Mouse (Mus musculus): ENCODE data around the gene Dmkn. TPM values are rescaled to one million over a fixed set of nuclear protein-coding genes. Genes with fewer than 3 reads are reported as not detected.

The Dmkn gene
- polyA plus RNA-seq, 1 experiment from 2014 or later, result not detected

- Histone ChIP-seq H3K4me1 (replicated peaks; ENCODE audit: control insufficient read depth, insufficient read depth, low read length) (no peaks in the 10 kb centered on the region), H3K27me3 (replicated peaks; ENCODE audit: control insufficient read depth, insufficient read depth, low read length) (no peaks in the 10 kb centered on the region), H3K36me3 (ENCODE audit: control insufficient read depth, insufficient read depth, low read length) (no peaks in the 10 kb centered on the region), H3K4me2 (no peak overlapping the region), H3K4me3 (ENCODE audit: low read depth, low read length) (no peak overlapping the region), H3K27ac (ENCODE audit: low read depth, low read length) (no peak overlapping the region), H3K9me3 (ENCODE audit: control insufficient read depth, low read length) (no peaks in the 10 kb centered on the region; the same call in 1 of the 2 replicates), H3K9ac (ENCODE audit: low read depth, low read length) (no peak overlapping the region)
- DNase-seq (ENCODE audit: low spot score) (no peak), ATAC-seq (replicated peaks; ENCODE audit: low FRiP score) (no peak)
Observed at GRCm38 (mm10) chr7:30794921-30795320, 31.4 kb downstream of the Dmkn start.

DNA sequence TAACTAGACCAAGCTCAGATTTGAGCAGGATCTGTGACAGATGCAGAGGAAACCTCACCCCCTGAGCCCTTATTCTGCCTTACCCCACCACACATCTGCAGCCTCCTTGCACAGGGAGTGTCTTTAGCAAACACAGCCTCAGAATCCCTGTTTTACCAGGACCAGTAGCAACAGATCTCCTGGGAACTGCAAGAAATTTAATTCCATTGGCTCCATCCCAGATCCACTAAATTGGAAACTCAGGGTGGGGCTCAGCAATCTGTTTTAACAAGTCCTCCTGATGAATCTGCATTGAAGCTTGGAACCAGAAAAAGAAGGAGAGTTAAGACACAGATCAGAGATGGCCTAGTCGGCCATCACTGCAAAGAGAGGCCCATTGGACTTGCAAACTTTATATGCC is 33.2 kb downstream of the Dmkn start:
- Histone ChIP-seq H3K27me3 (replicated peaks; ENCODE audit: control insufficient read depth, insufficient read depth, low read length) (no peaks in the 10 kb centered on the region), H3K9ac (ENCODE audit: low read depth, low read length) (no peak overlapping the region), H3K36me3 (ENCODE audit: control insufficient read depth, insufficient read depth, low read length) (no peaks in the 10 kb centered on the region), H3K4me1 (replicated peaks; ENCODE audit: control insufficient read depth, insufficient read depth, low read length) (no peaks in the 10 kb centered on the region), H3K4me2 (no peak overlapping the region), H3K9me3 (ENCODE audit: control insufficient read depth, low read length) (peaks cover 8% of the 10 kb centered on the region), H3K27ac (ENCODE audit: low read depth, low read length) (no peak overlapping the region), H3K4me3 (ENCODE audit: low read depth, low read length) (no peak overlapping the region)
- DNase-seq (ENCODE audit: low spot score) (no peak), ATAC-seq (replicated peaks; ENCODE audit: low FRiP score) (no peak)
- 85% methylated on average over 1 of the region's 1 CpGs for WGBS

GRCm38 (mm10) chr7:30800653-30801052 is 37.1 kb downstream of the Dmkn start:
- Histone ChIP-seq H3K4me2 (no peak overlapping the region), H3K36me3 (ENCODE audit: control insufficient read depth, insufficient read depth, low read length) (no peaks in the 10 kb centered on the region), H3K4me3 (ENCODE audit: low read depth, low read length) (no peak overlapping the region), H3K27ac (ENCODE audit: low read depth, low read length) (no peak overlapping the region), H3K4me1 (replicated peaks; ENCODE audit: control insufficient read depth, insufficient read depth, low read length) (no peaks in the 10 kb centered on the region), H3K9ac (ENCODE audit: low read depth, low read length) (no peak overlapping the region), H3K27me3 (replicated peaks; ENCODE audit: control insufficient read depth, insufficient read depth, low read length) (no peaks in the 10 kb centered on the region), H3K9me3 (ENCODE audit: control insufficient read depth, low read length) (peaks cover 8% of the 10 kb centered on the region)
- no peak for DNase-seq (ENCODE audit: low spot score)
- no peak for ATAC-seq (replicated peaks; ENCODE audit: low FRiP score)

DNA sequence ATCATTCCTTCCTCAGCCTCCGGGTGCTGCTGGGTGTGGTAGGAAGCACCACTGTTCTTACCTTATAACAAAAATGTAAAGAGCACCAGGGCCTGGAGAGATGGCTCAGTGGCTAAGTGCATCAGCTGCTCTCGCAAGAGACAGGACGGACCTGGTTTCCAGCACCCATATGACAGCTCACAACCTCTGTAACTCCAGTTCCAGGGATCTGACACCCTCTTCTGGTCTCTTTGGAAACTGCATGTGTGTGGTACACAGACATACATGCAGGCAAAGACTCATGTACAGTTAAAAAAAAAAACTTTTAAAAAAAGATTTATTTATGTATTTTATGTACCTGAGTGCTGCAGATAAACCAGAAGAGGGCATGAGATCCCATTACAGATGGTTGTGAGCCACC is 39.7 kb downstream of the Dmkn start:
- no peak for DNase-seq (ENCODE audit: low spot score)
- no peak for ATAC-seq (replicated peaks; ENCODE audit: low FRiP score)
- no peak overlapping the region for H3K9ac ChIP-seq (ENCODE audit: low read depth, low read length)
- H3K36me3 ChIP-seq (ENCODE audit: control insufficient read depth, insufficient read depth, low read length), result no peaks in the 10 kb centered on the region
- peaks cover 8% of the 10 kb centered on the region for H3K9me3 ChIP-seq (ENCODE audit: control insufficient read depth, low read length)
- H3K4me3 ChIP-seq (ENCODE audit: low read depth, low read length), result no peak overlapping the region
- H3K27ac ChIP-seq (ENCODE audit: low read depth, low read length), result no peak overlapping the region
- H3K4me1 ChIP-seq (replicated peaks; ENCODE audit: control insufficient read depth, insufficient read depth, low read length), result no peaks in the 10 kb centered on the region
- H3K4me2 ChIP-seq, result no peak overlapping the region
- WGBS, result 90% methylated on average over 3 of the region's 3 CpGs
- no peaks in the 10 kb centered on the region for H3K27me3 ChIP-seq (replicated peaks; ENCODE audit: control insufficient read depth, insufficient read depth, low read length)

DNA sequence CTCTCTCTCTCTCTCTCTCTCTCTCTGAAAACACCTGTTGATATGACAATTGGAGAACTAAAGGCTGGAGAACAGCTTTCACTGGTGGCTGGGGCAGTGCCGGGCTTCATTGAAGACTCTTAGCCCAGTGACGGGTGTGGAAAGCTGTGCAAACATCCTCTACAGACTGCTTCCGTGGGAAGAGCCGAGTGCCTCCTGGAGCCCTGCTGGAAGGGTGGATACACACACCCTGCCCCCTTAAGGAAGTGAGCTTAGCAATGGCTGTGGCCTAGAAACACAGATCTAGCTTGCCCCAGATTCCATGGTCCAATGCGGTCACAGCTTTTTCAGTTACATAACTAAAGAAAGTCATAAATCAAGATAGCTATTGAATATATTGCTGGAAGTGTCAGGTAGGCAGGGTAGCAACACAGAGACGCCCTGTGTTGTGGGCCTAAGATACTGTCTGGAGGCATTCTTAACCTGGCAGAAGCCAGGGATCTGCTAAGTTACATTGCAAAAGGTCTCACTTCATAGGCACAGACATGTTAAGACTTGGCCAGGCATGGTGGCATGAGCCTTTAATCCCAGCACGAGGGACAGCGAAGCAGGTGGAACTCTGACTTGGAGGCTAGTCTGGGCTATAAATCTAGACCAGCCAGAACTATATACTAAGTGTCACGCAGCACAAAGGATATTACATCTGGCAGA is 40.6 kb downstream of the Dmkn start:
- WGBS, result 80% methylated on average over 9 of the region's 9 CpGs
- Histone ChIP-seq H3K27ac (ENCODE audit: low read depth, low read length) (no peak overlapping the region), H3K4me3 (ENCODE audit: low read depth, low read length) (no peak overlapping the region), H3K36me3 (ENCODE audit: control insufficient read depth, insufficient read depth, low read length) (no peaks in the 10 kb centered on the region), H3K9ac (ENCODE audit: low read depth, low read length) (no peak overlapping the region), H3K9me3 (ENCODE audit: control insufficient read depth, low read length) (peaks cover 8% of the 10 kb centered on the region), H3K27me3 (replicated peaks; ENCODE audit: control insufficient read depth, insufficient read depth, low read length) (no peaks in the 10 kb centered on the region), H3K4me2 (no peak overlapping the region), H3K4me1 (replicated peaks; ENCODE audit: control insufficient read depth, insufficient read depth, low read length) (no peaks in the 10 kb centered on the region)
- ATAC-seq (replicated peaks; ENCODE audit: low FRiP score) (no peak), DNase-seq (ENCODE audit: low spot score) (no peak)

DNA sequence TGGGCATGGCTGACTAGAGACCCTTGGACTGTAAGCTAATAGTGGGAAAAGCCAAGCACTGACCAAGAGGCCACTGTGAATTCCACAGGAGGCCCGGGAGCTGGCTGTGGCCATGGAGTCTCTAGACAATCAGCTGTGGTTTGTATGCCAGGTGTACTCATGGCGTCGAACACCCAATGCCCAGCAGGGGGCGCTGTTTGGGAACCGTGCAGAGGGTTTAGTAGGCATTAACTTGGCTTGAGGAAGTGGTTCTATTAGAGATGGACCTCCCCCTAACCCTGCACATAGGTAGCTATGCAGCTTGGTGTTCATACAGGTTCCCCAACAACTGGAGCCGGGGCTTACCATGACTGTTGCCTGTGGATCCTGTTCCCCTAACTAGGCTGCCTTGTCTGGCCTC is 42.4 kb downstream of the Dmkn start:
- ATAC-seq (replicated peaks; ENCODE audit: low FRiP score), result no peak
- no peak for DNase-seq (ENCODE audit: low spot score)
- H3K4me2 ChIP-seq, result no peak overlapping the region

GRCm38 (mm10) chr7:30810319-30810718 is 46.8 kb downstream of the Dmkn start:
- WGBS, result 51% methylated on average over 6 of the region's 6 CpGs
- H3K9ac ChIP-seq (ENCODE audit: low read depth, low read length), result no peak overlapping the region
- H3K36me3 ChIP-seq (ENCODE audit: control insufficient read depth, insufficient read depth, low read length), result no peaks in the 10 kb centered on the region
- no peaks in the 10 kb centered on the region for H3K9me3 ChIP-seq (ENCODE audit: control insufficient read depth, low read length)
- no peak overlapping the region for H3K4me2 ChIP-seq
- peaks cover 9% of the 10 kb centered on the region for H3K4me1 ChIP-seq (replicated peaks; ENCODE audit: control insufficient read depth, insufficient read depth, low read length)
- ATAC-seq (replicated peaks; ENCODE audit: low FRiP score) (no peak), DNase-seq (ENCODE audit: low spot score) (no peak)
- no peaks in the 10 kb centered on the region for H3K27me3 ChIP-seq (replicated peaks; ENCODE audit: control insufficient read depth, insufficient read depth, low read length)
- H3K27ac ChIP-seq (ENCODE audit: low read depth, low read length), result no peak overlapping the region
- no peak overlapping the region for H3K4me3 ChIP-seq (ENCODE audit: low read depth, low read length)

More for the DNA sequence above, 42.4 kb downstream of the Dmkn start:
- no peaks in the 10 kb centered on the region for H3K36me3 ChIP-seq (ENCODE audit: control insufficient read depth, insufficient read depth, low read length)
- H3K27me3 ChIP-seq (replicated peaks; ENCODE audit: control insufficient read depth, insufficient read depth, low read length), result no peaks in the 10 kb centered on the region
- H3K27ac ChIP-seq (ENCODE audit: low read depth, low read length), result no peak overlapping the region
- WGBS, result 47% methylated on average over 6 of the region's 6 CpGs
- no peak overlapping the region for H3K4me3 ChIP-seq (ENCODE audit: low read depth, low read length)
- no peaks in the 10 kb centered on the region for H3K4me1 ChIP-seq (replicated peaks; ENCODE audit: control insufficient read depth, insufficient read depth, low read length)
- H3K9ac ChIP-seq (ENCODE audit: low read depth, low read length), result no peak overlapping the region
- H3K9me3 ChIP-seq (ENCODE audit: control insufficient read depth, low read length), result no peaks in the 10 kb centered on the region

GRCm38 (mm10) chr7:30811757-30812290 is 48.3 kb downstream of the Dmkn start:
- no peak overlapping the region for H3K9ac ChIP-seq (ENCODE audit: low read depth, low read length)
- H3K27me3 ChIP-seq (replicated peaks; ENCODE audit: control insufficient read depth, insufficient read depth, low read length), result no peaks in the 10 kb centered on the region
- H3K4me3 ChIP-seq (ENCODE audit: low read depth, low read length), result no peak overlapping the region
- no peaks in the 10 kb centered on the region for H3K36me3 ChIP-seq (ENCODE audit: control insufficient read depth, insufficient read depth, low read length)
- H3K27ac ChIP-seq (ENCODE audit: low read depth, low read length), result peak overlapping the region; percentile 68
- no peaks in the 10 kb centered on the region for H3K9me3 ChIP-seq (ENCODE audit: control insufficient read depth, low read length)
- peak overlapping the region; percentile 10 for H3K4me2 ChIP-seq
- H3K4me1 ChIP-seq (replicated peaks; ENCODE audit: control insufficient read depth, insufficient read depth, low read length), result peaks cover 9% of the 10 kb centered on the region
- ATAC-seq (replicated peaks; ENCODE audit: low FRiP score), result peak; percentile 58
- 24% methylated on average over 9 of the region's 9 CpGs for WGBS
- DNase-seq (ENCODE audit: low spot score), result no peak

DNA sequence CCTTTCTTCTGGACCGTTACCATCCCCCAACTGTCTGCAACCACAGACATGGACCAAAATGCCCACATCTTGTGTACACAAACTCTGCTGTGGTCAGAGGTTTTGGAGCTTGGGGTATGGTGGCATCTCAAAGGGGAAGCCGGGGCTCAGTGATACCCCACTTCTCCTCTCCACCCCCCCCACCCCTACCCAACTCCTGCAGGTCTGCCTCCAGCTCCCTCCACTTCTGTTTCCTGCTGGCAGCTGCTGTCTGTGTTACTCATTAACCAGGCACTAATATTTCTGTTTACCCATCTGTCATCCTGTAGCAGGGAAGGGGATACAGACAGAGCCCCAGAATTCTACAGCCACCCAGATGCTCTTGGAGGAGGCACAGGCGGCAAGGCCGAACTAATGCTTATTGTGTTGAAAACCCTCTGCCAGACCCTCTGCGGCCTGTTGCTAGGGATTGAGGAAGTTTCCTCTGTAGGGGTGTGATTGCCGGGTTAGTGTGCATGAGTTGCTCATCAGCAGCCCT is 48.8 kb downstream of the Dmkn start:
- peak overlapping the region; percentile 68 for H3K27ac ChIP-seq (ENCODE audit: low read depth, low read length)
- no peaks in the 10 kb centered on the region for H3K36me3 ChIP-seq (ENCODE audit: control insufficient read depth, insufficient read depth, low read length)
- no peaks in the 10 kb centered on the region for H3K27me3 ChIP-seq (replicated peaks; ENCODE audit: control insufficient read depth, insufficient read depth, low read length)
- H3K9me3 ChIP-seq (ENCODE audit: control insufficient read depth, low read length), result no peaks in the 10 kb centered on the region
- H3K4me1 ChIP-seq (replicated peaks; ENCODE audit: control insufficient read depth, insufficient read depth, low read length), result peaks cover 9% of the 10 kb centered on the region
- H3K4me3 ChIP-seq (ENCODE audit: low read depth, low read length), result no peak overlapping the region
- DNase-seq (ENCODE audit: low spot score), result peak; percentile 54
- no peak overlapping the region for H3K9ac ChIP-seq (ENCODE audit: low read depth, low read length)
- peak overlapping the region; percentile 10; the same call in 1 of the 2 replicates for H3K4me2 ChIP-seq
- WGBS, result 39% methylated on average over 6 of the region's 6 CpGs
- peak; percentile 63 for ATAC-seq (replicated peaks; ENCODE audit: low FRiP score)

Measured in liver, embryonic 11.5 days (tissue).